Mouse (Mus musculus): ENCODE measurements around the gene Opcml.

Opcml gene

DNA sequence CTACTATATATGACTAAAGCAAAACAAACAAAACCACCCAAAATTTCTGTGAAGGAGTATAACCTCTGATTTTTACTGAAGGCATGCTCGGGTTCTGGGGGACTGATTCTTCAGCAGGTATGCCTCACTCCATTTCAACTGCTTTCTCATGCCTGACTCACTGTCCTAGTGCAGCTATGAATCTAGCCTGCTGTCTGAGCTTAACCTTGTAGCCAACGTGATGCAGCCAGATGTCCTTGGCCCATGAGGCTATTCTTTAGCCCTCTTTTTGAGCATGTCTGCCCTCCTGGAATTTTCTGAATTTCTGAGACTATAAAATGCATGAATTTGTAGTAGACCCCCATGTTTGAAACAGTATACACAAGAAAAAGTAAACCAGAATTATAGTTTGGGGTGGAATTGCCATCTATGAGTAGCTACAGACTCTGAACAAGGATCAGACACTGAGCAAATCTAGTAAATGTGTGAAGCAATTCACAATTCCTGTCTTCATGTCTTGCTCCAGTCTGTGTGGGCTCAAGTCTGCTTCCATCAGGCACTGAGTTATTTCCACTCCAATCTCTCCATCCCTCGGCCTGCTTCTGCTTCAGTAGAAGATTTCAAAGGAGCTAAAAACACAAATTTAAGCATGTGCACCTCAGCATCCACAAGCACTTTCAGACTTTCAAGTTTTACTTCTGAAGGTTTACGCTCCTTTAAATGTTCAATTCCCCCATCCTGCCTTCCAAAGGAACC is 528.6 kb downstream of the Opcml start:
- no peak for DNase-seq (ENCODE audit: low read depth, low spot score)

DNA sequence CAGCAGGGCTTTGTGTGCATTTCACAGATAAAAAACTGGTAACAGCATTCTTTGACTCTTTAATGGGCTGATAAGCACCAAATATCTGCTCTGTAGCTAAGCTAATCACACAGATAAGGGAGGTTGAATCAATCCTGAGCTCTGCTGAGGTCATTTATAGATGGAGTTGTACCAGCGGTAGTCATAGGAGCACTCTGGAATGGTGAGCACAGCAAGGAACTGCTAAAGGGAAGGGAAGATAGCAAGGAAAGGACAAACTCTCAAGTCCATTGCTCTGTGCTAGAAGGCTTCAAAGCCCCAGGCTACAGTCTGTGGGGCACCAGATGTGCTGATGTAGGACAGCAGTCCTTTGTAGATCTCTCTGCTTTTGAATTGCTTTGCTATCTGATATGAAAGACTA is 529.2 kb downstream of the Opcml start:
- no peak for DNase-seq (ENCODE audit: low read depth, low spot score)

DNA sequence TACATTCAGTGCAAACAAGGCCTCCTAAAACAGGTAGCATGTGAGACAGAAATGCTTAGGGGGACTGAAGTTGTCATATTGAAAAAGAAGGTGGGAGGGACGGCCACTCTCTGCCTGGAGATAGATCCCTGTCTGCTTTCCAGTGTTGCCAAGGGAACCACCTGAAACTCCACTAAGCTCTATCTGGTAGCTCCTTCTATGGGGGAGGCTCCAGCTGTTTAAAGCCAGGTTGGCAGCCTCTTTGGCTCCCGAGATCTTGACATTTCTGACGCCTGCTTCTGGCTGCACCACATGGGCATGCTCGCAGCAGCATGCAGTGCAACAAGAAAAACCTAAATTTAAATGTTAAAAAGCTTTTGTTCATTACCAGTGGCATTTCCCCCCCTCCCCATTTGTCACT is 537.4 kb downstream of the Opcml start:
- no peak for DNase-seq (ENCODE audit: low read depth, low spot score)

DNA sequence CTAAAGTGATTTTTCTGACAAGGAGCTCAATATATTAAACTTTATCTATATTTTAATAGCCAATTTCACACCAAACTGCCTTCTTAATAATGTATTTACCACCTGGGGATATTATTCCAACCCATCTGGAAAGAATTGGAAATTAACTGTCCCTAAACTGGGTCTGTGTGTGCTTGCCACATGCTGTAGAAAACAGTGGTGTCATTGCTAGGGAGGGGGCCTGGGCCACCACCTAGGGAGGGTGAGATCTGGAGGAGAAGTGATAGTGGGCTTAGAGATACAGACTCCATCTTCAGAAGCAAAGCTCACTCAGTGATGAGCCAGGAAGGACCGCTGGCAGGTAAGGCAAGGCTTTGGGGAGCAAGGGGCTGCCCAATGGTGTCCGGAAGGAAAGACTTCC is 537.9 kb downstream of the Opcml start:
- no peak for DNase-seq (ENCODE audit: low read depth, low spot score)

DNA sequence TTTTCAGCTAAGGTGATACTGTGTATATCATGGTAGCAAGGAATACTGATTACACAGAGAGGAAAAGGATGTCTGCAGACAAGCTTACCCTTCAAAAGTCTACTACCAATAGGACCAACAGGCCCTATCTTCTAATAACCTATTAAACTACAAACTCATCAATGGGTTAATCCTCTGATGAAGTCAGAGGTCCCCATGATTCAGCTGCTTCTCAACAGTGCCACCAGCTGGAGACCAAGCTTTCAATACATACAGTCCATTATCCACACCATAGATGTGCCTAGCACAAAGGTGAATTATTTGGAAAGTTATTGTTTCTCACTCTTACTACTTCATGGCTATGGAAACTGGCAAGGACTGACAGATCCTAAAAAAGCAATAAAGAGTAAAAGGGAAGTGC is 538.9 kb downstream of the Opcml start:
- no peak for DNase-seq (ENCODE audit: low read depth, low spot score)

DNA sequence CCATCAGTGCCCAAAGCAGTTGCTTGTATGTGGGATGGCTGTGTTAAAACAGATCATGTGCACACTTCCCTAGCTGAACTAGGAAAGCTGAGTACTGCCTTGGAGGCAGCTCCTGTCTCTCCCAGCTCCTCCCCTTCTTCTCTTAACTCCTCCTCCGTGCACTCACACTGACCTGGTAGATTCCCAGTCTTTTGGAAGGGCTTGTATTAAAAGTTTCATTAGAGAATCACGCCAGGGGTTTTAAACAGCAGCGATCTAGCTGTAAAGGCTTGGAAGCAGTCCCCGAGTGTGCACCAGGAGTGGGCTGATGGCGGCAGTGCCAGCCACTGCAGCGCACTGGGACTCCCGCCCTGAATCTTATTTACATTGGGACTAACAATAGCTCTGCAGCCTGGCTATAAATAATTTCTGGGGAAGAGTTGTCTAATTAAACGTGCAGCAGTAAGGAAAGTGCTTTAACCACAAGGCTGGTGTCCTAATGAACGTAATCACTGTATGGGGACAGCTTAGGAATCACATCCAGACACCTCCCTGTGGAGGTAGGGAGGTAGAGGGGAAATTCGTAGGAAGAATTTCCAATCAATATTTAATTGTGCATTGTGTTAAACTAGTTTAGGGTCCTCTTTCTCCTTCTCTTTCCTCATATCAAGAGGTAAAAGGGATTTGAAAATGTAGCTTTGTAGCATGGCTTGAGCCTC is 546.1 kb downstream of the Opcml start:
- no peak for DNase-seq (ENCODE audit: low read depth, low spot score)

DNA sequence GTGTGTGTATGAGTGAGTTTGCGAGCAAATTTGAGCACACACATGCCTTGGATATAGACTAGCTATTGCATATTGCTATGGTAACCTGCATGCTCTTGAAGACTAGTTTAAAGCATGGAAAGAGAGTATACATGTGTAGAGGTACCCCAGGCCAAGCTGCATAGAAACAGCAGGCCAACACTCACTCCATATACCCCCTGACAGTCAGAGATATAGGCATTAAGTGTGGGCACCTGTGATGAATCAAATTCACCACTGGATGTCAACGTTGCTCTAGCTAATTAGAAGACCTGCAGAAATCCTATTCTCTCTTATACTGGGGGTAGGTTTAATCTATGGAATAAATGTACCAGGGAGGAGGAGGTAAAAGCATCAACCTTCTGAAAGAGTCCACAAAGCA is 547.3 kb downstream of the Opcml start:
- DNase-seq (ENCODE audit: low read depth, low spot score), result no peak

DNA sequence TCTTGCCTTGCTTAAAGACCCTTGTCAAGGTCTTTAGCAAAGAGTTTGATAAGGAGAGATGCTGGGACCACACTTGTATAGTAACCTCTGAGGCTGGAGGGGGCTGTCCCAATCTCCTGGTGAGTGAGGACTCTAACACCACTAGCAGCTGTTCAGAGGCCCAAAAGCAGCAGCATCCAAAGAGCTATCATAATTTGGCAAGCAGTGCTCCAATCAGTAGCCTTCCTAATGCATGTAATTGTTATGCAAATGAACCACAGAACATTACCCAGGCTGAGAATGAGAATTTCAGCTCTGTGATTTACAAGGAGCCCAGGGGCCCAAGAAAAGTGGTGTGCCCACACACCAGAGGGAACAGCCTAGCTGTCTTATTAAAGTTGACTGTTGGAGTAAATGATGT is 564.4 kb downstream of the Opcml start:
- DNase-seq (ENCODE audit: low read depth, low spot score), result no peak

DNA sequence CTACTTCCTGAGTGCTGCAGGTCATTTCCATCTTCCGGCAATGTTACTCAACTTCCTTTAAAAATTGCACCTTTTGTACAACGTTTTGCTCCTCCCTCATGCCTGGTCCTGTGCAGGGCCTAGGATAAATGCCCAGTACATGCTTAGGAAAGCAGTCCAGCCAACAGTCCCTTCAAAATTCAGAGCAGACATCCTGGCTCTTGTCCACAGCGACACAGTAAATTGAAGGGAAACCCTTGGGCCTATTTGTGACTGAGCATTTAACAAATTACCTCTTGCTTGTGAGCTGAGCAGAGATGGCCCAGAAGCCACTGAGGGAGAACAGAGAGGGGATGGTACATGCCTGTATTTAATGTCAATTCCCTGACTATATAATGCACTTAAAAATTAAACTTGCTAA is 567.4 kb downstream of the Opcml start:
- no peak for DNase-seq (ENCODE audit: low read depth, low spot score)

DNA sequence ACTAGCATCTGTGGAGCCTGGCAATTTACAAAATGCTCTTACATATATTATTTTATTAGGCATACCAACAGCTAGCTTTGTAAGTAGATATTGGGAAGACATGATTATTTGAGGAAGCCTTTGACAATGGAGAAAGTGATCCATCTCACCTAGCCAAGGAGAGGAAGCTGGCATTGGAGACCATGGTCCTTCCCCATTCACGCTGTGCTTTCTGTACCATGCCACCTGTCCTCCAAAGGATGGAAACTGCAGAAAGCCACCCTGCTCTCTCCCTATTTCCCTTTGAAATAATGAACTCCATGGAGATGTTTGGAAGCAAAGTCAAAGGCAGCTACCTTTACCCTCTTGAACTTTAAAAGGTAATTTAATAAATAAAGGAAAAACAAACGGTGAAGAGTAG is 570.1 kb downstream of the Opcml start:
- no peak for DNase-seq (ENCODE audit: low read depth, low spot score)

DNA sequence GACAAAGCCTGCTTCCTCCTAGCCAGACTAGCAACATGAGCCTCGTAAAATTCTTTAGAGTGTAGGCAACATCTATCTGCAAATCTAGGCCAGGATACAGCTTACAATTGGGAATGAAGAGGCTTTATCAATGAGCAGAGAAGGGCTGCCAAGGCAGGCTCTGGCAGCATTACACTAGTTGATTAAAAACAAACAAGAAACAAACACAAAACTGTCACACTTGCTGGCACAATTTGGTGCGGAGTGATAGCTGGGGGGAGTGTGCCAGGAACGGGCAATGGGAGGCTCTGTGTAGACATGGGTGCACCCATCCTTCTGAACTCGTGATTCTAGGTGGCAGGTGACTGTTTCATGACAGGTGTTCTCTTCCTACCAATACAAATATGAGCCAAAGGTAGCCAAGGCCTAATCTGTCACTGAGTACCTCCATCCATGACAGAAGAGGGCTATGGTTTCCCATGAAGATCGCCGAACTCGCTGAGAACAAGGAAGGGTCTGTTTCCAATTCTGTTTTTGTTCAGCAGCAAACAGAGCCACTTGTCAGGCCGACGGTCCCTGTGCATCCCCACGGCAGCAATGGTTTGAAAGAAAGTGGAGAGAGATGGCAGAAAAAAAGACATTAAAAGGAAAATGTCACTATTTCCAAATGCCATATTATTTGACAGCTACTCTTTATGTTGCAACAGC is 574.0 kb downstream of the Opcml start:
- no peak for DNase-seq (ENCODE audit: low read depth, low spot score)

DNA sequence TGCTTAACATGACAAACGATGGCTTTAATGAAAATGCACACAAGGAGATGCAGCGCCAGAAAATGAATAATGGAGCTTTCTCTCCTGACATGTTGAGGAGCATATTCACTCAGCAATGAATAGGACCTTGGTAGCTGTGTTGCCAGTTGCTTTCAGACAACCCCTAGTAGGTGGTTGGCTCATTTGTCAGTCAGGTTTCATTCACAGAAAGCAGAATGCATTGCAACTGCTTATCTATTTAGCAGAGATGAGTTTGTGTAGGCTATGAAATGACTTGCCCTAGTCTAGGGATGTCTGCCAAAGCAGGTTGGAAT is 574.5 kb downstream of the Opcml start:
- DNase-seq (ENCODE audit: low read depth, low spot score), result no peak

DNA sequence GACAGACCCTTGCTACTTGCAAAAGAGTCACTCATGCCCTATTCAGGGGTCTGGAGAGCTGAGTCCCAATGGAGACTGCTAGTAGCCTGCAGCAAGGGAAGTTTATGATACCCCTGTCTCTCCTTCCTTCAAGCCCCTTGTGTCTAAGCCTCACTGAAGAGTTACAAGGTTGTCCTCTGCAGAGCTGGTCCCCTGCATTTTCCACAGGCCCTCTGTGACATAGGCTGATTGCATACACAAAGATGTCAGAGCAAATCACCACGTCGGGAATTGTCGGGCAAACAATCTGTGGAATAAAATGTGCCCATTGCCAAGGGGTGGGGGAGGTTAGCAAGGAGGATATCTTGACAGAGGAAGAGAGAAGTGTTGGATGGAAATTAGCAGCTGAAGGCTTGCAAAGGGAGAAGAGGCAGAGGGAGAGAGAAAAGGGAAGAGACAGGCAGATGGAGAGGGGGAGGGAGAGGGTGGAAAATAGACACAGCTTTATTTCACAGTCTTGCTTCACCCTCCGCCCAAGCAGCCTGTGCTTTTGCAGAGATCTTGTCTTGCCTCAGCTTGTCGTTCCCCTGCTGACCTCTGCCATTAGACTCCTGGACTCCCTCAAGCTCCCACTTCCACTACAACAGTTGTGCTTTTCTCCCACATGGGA is 596.1 kb downstream of the Opcml start:
- no peak for DNase-seq (ENCODE audit: low read depth, low spot score)

DNA sequence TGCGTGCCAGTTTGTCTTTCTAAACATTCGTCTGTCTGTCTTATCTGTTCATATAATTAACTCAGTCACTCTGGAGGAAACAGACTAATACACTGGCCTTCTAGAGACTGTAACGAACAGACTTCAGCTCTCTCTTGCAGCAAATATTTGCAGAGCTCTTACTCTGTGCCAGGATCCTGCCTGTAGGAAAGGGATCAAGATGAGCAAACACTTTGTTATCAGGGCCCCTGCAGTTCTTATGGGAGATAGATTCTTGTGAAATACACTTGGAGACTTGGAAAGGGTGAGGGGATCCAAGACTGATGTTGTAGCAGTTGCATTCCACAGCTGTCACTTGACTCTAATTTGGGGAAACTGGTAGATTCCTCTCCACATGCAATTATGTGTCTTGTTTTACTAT is 604.6 kb downstream of the Opcml start:
- DNase-seq (ENCODE audit: low read depth, low spot score), result no peak

DNA sequence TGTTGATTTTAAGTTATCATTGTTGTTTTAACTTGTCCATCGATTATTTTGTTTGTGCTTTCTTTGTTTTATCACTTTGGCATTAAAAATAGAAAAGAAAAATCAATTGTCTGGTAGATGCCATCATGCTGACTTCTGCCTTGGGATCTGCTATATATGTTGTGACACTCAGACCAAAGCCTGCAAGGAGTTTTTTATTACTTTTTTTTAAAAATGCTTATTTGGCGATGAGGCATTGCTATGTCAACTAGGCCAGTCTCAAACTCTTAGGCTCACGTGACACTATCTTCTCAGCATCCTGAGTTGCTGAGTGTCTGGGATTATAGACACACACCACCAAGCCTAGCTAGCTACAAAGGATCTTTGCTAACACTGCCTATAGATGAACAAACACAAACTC is 605.1 kb downstream of the Opcml start:
- no peak for DNase-seq (ENCODE audit: low read depth, low spot score)

DNA sequence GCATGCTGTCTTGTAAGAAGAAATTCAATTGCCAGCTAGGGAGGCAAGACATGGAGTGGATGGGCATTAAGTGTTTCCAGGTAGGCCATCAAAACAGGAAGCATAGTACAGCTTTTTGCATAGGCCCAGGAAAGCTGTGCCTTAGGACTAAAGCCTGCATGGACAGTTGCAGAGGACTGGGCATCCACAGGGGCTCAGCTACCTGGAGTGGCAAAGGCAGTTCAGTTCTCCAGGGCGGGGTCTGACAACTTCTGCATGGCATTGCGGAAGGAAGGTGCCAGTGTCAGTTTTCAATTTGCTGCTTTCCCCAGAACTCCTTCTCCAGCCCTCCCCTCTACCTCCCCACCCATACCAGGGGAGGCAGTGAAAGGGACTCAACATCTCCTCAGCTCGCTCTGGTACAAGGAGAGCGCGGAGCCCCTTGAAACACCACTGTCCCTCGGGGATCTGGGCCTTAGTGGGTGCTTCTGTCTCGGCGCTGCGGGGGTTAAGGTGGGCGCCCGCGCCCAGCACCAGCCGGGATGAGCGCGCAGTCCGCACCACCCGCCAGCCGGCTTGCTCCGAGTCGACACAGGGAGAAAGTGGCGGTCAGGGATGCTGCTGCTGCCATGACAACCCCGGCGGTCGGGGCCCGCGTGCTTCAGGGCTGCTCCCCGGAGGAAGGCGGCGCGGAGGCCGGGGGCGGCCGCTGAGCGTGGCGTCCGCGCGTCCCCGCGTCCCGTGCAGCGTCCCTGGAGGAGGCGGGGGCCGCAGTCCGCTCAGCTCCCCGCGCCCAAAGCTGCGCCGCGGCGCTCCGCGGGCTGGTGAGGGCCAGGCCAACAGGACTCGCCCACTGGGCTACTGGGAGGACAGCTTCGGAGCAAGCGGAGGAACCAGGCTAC is 612.4 kb downstream of the Opcml start:
- DNase-seq (ENCODE audit: low read depth, low spot score), result no peak

DNA sequence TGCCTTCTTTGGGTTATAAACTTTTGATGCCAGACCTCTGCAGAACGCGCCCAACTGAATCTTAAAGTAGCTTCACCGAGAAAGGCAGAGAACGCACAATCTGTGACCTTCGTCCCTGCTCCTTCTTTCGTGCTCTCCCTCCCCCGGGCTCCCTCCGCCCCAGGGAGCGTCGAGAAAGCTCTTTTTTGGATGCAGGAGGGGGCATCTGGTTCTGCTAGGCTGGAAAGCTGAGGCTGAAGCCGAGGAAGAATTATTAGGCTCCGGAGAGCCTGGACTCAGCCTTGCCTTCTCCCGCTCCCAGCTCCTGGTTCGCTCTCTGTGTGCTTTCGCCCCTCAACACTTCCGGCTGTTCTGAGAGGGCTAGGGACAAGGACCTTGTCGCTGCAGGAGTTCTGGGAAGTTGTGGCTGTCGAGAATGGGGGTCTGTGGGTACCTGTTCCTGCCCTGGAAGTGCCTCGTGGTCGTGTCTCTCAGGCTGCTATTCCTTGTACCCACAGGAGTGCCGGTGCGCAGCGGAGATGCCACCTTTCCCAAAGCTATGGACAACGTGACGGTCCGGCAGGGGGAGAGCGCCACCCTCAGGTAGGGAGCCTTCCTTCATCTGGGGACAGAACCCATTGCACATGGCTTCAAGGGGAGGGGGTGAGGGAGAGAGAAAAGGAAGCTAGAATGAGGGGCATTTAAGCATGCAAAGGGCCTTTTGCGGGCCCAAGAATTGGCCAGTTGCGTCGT is 613.4 kb downstream of the Opcml start:
- no peak for DNase-seq (ENCODE audit: low read depth, low spot score)

DNA sequence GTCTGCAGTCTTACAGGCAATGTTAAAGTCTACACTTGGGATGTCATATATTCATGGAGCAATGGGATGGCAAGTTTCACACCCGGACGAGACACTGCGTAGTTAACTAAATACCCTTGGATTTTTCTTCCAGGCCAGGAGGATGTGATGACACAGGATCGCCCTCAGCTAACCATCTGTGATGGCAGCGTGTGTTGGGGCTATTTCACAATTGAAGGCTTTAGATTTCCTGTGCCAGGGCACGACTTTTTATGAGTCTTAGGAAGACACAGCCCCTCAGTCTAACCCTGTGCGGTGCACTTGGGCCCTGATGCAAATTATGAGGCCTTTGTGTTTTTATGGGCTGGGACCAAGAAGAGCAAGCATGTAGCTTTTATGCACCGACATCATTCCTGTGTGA is 614.0 kb downstream of the Opcml start:
- no peak for DNase-seq (ENCODE audit: low read depth, low spot score)

DNA sequence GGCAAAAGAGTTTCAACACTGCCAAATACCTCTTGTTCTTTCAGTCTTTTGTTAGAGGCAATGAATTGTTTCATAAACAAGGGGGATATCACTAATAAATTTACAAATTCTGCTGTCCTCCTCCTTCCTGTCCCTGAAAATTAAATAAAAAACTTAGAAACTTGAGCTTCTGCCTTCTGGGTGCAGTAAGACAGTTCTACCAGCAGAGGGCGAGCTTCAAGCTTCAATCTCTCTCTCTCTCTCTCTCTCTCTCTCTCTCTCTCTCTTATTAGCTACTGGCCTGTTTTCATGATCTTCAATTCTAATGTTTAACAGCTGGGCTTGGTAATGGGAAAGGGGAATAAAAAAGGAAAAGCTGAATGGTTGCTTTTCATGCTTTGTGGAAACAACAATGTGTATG is 615.2 kb downstream of the Opcml start:
- DNase-seq (ENCODE audit: low read depth, low spot score), result no peak

DNA sequence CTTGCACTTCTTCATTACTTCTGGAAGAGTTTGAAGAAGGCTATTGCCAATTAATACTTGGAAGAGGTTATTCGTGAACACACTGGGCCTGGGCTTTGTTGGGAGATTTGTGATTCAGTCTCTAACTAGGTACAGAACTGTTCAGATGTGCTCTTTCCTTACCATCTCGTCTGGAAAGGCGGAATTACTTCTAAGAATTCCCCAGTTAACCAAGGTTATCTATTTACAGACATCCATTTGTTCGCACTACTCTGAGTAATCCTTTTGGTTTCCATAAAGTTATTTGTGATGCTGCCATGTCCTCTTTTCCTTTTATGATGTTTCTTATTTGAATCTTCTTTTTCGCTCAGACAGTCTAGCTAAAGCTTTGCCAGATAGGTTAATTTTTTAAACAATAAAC is 630.2 kb downstream of the Opcml start:
- no peak for DNase-seq (ENCODE audit: low read depth, low spot score)

DNA sequence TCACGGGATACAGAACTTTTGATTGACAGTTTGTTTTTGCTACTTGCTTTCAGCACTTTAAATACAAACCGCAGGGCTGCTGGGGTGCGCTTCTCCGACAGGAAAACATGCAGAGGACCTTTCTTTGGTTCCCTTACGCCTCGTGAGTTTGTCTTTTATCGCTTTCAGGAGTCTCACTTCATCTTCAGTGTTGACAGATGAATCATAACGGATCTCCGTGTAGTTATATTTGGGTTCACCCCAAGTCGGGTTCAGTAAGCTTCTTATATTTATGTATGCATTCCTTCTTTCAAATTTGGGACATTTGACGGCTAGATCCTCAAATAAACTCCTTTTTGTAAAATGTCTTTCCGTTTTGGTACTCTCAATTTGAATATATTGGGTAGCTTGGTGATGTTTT is 632.8 kb downstream of the Opcml start:
- no peak for DNase-seq (ENCODE audit: low read depth, low spot score)
